Mouse (Mus musculus) ovary, adult 18-20 months (tissue): ENCODE data around the gene Adra1d.

Experiments used
- DNase-seq: peaks from one replicate; pipeline ENCODE4 v3.0.0; 2022; ENCODE audit warnings: low spot score, mixed read lengths

Adra1d gene

DNA sequence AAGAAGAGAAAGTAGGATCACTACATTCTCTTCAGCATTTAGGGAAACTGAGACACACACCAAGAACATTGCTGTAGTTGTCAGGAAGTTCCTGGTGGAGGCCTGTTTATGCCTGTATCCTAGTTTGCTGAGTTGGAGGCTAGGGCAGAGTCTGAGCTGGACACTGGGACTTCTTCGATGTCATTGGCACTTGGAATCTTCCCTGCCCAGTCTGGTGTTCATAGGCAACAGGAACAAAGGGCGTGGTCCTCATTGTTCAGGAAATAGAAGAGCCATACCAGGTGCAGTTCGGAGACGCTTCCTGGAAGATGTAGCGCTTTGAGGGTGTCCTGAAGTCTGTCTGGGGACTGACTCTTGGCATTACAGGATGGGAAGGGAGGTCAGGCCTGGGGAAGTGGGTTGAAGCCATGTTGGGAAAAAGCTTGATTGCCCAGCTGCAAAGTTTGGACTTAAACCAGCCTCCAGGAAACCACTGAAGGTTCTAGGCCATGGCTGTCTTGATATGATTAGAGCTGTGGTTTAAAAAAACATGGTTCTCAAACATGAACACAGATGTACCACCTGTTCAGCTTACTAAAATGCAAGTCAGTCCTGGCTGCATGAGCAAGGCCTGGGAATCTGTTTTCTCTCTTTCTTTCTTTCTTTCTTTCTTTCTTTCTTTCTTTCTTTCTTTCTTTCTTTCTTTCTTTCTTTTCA lies 65.8 kb downstream of the Adra1d start:
- DNase-seq, result no peak
